Mouse (Mus musculus) brain, embryonic 14.5 days (tissue): ENCODE measurements around the gene Spock2.

Experiments
- CTCF ChIP-seq: fragments of 200-500 bp; IDR thresholded peaks from 2 replicates; pipeline ENCODE4 v1.5.1; 2012; ENCODE audit warnings: inconsistent platforms, mild to moderate bottlenecking, moderate library complexity, borderline replicate concordance; ENCODE audit not compliant: insufficient read depth, insufficient read length; ENCODE audit errors: extremely low read depth
- POLR2A ChIP-seq: fragments of 200-500 bp; IDR thresholded peaks from 2 replicates; pipeline ENCODE4 v1.6.1; 2012; ENCODE audit warnings: mild to moderate bottlenecking, inconsistent platforms, borderline replicate concordance; ENCODE audit not compliant: poor library complexity, insufficient read depth, insufficient read length, severe bottlenecking; ENCODE audit errors: extremely low read depth

DNA sequence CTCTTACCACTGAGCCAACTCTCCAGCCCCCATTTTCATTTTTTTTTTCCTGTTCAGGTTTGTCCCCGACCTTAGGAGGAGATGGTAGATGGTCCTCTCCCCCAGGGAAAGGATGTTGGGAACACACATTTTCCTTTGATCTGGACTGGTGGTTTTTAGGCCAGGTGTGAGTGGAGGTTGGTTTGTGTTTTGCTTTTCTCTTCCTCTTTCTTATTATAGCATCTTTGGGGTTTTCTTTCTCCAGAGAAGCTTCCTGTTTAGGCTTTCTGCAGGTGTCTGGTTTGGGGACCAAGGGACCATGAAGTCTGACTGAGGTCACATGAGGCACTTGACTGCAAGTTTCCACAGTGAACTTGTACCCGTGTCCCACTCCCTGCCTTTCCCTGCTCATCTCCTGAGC lies 62.3 kb downstream of the Spock2 start:
- TF ChIP-seq CTCF (no peak), POLR2A (no peak)
